Mouse (Mus musculus) myocyte (in vitro differentiated cells): Measurements from ENCODE around the gene Ablim1.

Experiments used
- CEBPB ChIP-seq: IDR thresholded peaks from 2 replicates; pipeline ENCODE4 v1.6.1; 2011; ENCODE audit warnings: mild to moderate bottlenecking, moderate library complexity; ENCODE audit not compliant: poor library complexity, insufficient read depth, severe bottlenecking
- E2F4 ChIP-seq: IDR thresholded peaks from one replicate; pipeline ENCODE4 v1.6.1; 2011; ENCODE audit warnings: mild to moderate bottlenecking, control low read depth, moderate library complexity; ENCODE audit not compliant: insufficient read depth
- MAX ChIP-seq: IDR thresholded peaks from one replicate; pipeline ENCODE4 v1.6.1; 2011; ENCODE audit warnings: low read depth, mild to moderate bottlenecking, control low read depth
- MYOD1 ChIP-seq, 3 experiments: IDR thresholded peaks; one replicate each; pipeline ENCODE4 v1.6.1; 2011; ENCODE audit warnings: control low read depth in 2 of 3, low read depth in 2 of 3, mild to moderate bottlenecking in 2 of 3, moderate library complexity in 1 of 3; ENCODE audit not compliant: insufficient read length in 2 of 3, control insufficient read depth in 1 of 3
- MYOG ChIP-seq, 3 experiments: IDR thresholded peaks; one replicate each; pipeline ENCODE4 v1.6.1; 2011; ENCODE audit warnings: control low read depth in 2 of 3, low read depth in 2 of 3, mild to moderate bottlenecking in 2 of 3; ENCODE audit not compliant: insufficient read length in 2 of 3, control insufficient read depth in 1 of 3, insufficient read depth in 1 of 3
- POLR2A ChIP-seq: IDR thresholded peaks from one replicate; pipeline ENCODE4 v1.6.1; 2011; ENCODE audit warnings: low read depth, mild to moderate bottlenecking, control low read depth, moderate library complexity; ENCODE audit not compliant: insufficient read length
- POLR2AphosphoS2 ChIP-seq: IDR thresholded peaks from one replicate; pipeline ENCODE4 v1.6.1; 2011; ENCODE audit warnings: low read depth, control low read depth; ENCODE audit not compliant: insufficient read length
- REST ChIP-seq: IDR thresholded peaks from one replicate; pipeline ENCODE4 v1.6.1; 2011; ENCODE audit warnings: mild to moderate bottlenecking, control low read depth, moderate library complexity; ENCODE audit not compliant: insufficient read depth, insufficient read length
- SRF ChIP-seq: IDR thresholded peaks from one replicate; pipeline ENCODE4 v1.6.1; 2011; ENCODE audit warnings: low read depth; ENCODE audit not compliant: control insufficient read depth, insufficient read length
- TCF12 ChIP-seq: IDR thresholded peaks from one replicate; pipeline ENCODE4 v1.6.1; 2011; ENCODE audit warnings: mild to moderate bottlenecking, control low read depth; ENCODE audit not compliant: poor library complexity, insufficient read depth, severe bottlenecking
- TCF3 ChIP-seq: IDR thresholded peaks from one replicate; pipeline ENCODE4 v1.6.1; 2011; ENCODE audit warnings: low read depth, control low read depth; ENCODE audit not compliant: insufficient read length
- USF1 ChIP-seq: IDR thresholded peaks from one replicate; pipeline ENCODE4 v1.6.1; 2011; ENCODE audit warnings: low read depth, mild to moderate bottlenecking, control low read depth, moderate library complexity

DNA sequence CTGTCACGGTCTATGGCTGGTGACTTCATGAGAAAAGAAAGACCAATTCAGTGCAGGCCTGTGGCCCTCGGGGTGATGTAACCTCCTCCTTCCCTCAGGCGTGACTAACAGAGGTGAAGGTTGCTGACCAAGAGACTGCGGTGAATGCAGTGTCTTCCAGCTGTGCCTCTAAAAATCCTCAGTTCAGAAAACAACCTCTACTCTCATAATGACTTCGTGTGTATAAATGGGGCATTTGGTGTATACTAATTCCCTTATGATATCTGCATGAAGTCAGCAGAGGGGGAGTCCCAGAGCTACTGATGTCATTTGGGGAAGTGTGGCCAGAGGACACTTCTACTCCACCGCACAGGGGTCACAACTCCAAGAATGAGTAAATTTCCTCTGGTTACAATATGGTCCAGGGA, 301.4 kb downstream of the Ablim1 start:
- TF ChIP-seq USF1 = no peak
- TF ChIP-seq MAX = no peak
- TF ChIP-seq POLR2A = no peak
- TF ChIP-seq SRF = no peak
- no peak for TF ChIP-seq E2F4
- no peak for TF ChIP-seq MYOD1 (IDR thresholded peaks at IDR 0.05; ENCODE audit: control insufficient read depth in 1 of 3, insufficient read length in 2 of 3, low read depth in 2 of 3)
- TF ChIP-seq MYOG (IDR thresholded peaks at IDR 0.05; ENCODE audit: control insufficient read depth in 1 of 3, insufficient read depth in 1 of 3, insufficient read length in 2 of 3, low read depth in 2 of 3) = no peak
- no peak for TF ChIP-seq TCF12
- no peak for TF ChIP-seq POLR2AphosphoS2
- peak; percentile 38; the same call in 1 of the 2 replicates for TF ChIP-seq CEBPB
- no peak for TF ChIP-seq TCF3
- TF ChIP-seq REST = no peak
